Mouse (Mus musculus) C3H10T1/2 (cell line): Measurements from ENCODE around the gene Klhl20. TPM values are rescaled to one million over a fixed set of nuclear protein-coding genes. Genes with fewer than 3 reads are reported as not detected.

ENCODE experiments used
- polyA plus RNA-seq, 2 experiments: library from polyadenylated mRNA; unstranded; fragments of >200 nt; fragmentation: generic; extraction: Trizol; gene quantifications; one replicate each; pipeline ENCODE4 v1.2.1; 2012; ENCODE audit warnings: missing spikeins in 2 of 2

Gene Klhl20
- 1 to 10 TPM in 1 of 2 experiments, under 1 TPM in 1; 0.78 to 4.4 TPM for polyA plus RNA-seq

GRCm38 (mm10) chr1:161130726-161131664, at the start of gene Klhl20:
Klhl20 (minus strand) TSS chr1:161131511.

GRCm38 (mm10) chr1:161159214-161159613, 27.9 kb upstream of the Klhl20 start, which contains the start of gene Tex50:
Tex50 (minus strand) TSS chr1:161159314.

GRCm38 (mm10) chr1:161142531-161143159, 11.3 kb upstream of the Klhl20 start, which contains the start of gene Ankrd45:
Ankrd45 (plus strand) TSS chr1:161142691.

GRCm38 (mm10) chr1:161070352-161071271, 60.7 kb downstream of the Klhl20 start, which contains the start of the genes Dars2 and Cenpl:
Dars2 (minus strand) TSS chr1:161070658.
Cenpl (plus strand) TSS chr1:161070713.

Other genes with a start within 250 kb of the Klhl20 start
- gene Rc3h1, start 225.1 kb downstream of the Klhl20 start, polyA plus RNA-seq, result 1 to 10 TPM in 1 of 2 experiments, under 1 TPM in 1; 0.33 to 2.0 TPM
- under 1 TPM; 0.05 to 0.84 TPM for gene Serpinc1, start 152.9 kb downstream of the Klhl20 start, polyA plus RNA-seq
- gene Zbtb37, start 96.7 kb downstream of the Klhl20 start, polyA plus RNA-seq, result 1 to 10 TPM in 1 of 2 experiments, under 1 TPM in 1; 0.07 to 1.2 TPM
- gene Dars2, start 60.9 kb downstream of the Klhl20 start, polyA plus RNA-seq, result 10 to 100 TPM in 1 of 2 experiments, 1 to 10 TPM in 1; 9.2 to 21.1 TPM
- gene Cenpl, start 60.8 kb downstream of the Klhl20 start, polyA plus RNA-seq, result 1 to 10 TPM in 1 of 2 experiments, under 1 TPM in 1; 0.94 to 7.6 TPM
- gene Ankrd45, start 11.2 kb upstream of the Klhl20 start, polyA plus RNA-seq, result not detected
- gene Tex50, start 27.8 kb upstream of the Klhl20 start, polyA plus RNA-seq, result not detected
- gene Prdx6, start 119.7 kb upstream of the Klhl20 start, polyA plus RNA-seq, result 100 to 1,000 TPM; 113 to 252 TPM